Mouse (Mus musculus) lung, postnatal 10 days (tissue): Measurements from ENCODE around the gene Trim62.

ENCODE experiments used
- DNase-seq: peaks from one replicate; pipeline ENCODE4 v3.0.0; 2021

The Trim62 gene

DNA sequence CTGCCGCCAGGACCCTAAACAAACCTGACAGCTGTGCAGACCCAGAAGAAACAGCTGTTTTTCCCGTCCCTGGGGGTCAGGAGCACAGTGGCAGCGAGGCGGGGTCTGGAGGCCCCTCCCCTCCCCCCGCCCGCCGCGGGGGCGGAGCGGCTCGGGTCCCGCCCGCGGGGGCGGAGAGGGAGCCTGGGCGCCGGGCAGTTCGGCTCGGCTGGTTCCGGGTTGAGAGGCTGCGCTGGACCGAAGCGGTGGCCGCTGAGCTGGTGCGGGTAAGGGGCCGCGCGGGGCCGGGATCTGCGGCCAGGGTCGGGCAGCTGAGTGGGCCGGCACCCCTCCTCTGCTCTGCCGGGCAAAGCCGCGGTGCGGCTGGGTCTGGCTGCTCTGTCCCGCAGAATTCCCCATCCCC is at the start of gene Trim62:
Gene Trim62 (plus strand): TSS at position 202 of the 403 bp plus-strand sequence.
- DNase-seq: peak; percentile 87

DNA sequence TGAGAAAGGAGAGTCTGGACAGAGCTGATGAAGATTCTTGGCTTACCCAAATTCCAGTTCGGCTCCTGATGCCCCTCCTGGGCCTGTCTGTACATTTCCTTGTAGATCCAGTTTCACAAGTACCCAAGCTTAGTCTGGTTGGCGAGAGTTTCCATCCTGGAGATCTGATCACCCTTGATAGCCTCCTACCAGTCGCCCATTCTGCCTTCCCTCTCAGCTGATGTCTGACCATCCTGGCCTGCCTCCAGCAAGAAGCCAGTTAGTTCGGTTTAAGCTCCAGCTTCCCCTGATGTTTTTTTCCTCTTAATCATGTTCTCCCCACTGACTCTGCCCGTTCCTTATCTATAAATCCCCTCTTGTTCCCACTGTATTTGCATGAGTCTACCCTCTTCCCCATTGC is 45.2 kb upstream of the Trim62 start:
- DNase-seq: no peak

DNA sequence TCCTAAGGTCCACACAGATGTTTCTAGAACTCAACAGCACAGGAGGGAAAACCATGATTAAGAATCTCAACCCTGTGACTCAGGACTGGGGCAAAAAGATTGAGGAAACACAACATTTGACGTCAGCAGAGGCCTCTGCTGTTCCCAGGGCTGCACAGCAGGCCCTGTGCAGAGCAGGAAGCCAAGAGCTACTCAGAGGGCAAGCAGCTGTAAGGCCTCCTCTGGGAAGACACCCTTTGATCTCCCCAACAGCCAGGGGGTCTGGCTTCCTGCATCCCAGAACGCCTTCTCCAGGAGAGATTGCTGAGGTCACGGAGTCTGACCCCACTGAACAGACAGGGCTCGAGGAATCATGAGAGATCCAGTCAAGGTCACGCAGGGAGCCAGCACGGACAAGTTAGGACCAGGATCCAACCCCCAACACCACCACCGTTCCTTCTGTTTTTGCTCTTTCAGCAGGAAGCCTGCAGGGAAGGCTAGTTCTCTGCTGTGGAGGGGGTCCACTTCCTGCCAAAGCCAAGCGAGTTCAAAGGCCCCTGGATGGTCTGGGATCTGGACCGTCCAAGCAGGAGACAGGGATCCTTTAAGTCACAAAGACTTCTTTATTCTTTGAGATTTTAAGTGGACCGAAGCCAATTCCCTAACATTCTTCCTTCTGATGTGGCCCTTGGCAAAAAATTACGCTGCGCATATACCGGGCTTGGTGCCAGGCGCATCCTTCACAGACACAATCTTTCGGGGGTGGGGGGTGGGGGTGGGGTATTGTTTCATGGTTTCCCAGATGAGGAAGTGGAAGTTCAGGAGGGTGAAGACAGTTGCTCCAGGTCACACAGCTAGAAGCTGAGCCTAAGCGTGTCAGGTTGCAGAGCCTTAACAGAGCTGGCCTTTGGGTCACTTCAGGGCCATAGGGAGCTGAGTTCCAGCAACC is 43.3 kb upstream of the Trim62 start:
- peak; percentile 72 for DNase-seq

DNA sequence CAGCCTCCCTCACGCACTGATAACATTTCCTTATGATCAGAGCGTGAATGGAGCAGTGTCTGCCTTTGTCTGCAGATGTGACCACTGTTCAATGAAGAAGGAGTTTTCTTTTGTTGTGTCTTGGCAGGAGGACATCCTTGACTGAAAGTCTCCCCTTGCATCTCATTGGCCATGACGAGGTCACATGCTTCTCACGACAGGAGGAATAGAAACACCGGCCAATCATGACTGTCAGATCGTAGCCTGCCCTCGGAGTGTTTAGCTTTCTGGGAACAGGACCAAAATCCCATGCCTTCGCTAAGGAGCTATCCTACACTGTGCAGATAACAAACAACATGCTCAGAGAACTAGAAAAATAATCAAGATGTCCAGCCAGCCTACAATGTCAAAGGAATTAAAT is 42.1 kb upstream of the Trim62 start:
- peak; percentile 52 for DNase-seq

DNA sequence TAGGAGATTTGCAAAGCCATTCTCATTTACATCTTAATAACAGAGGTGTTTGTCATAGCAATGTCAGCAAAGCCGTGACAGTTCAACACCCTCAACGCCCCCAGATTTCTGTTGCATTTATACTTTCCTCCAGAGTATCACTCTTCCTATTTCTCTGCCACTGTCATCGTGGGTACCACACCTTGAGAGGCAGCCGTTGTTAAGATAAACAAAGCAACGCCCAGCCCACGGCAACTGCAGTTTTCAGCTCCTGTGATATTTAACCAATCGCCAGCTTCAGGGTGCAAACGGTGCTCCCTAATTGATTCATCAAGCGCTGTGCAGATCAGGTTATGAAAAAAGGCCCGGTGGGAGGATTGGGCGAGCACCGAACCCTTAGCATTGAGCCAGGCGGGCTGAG is 38.8 kb upstream of the Trim62 start:
- no peak for DNase-seq

DNA sequence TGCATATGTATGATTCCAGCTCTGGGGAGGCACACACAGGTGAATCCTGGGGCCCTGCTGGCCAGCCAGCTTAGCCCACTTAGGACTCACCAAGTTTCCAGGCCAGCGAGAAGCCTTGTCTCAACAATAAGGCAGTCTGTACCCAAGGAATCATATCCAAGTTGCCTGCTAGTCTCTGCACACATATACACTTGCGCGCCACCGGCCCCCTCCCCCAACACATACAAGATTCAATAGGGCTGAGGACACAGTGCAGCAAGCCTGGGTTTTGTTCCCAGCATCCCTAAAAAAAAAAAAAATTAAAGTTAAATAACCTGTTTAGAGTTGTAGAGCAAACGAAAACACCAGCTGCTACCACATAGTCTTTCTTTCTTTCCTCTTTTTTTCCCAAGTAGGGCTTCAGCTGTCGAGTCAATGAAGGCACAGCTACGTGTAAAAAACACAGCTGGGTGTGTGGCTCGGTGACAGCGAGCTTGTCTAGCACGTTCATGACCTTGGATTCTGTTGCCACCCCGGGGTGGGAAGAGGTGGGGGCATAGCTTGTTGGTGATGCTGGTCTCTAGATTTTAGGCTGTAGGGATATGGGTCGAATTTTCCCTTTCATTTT is 37.9 kb upstream of the Trim62 start:
- DNase-seq: no peak

DNA sequence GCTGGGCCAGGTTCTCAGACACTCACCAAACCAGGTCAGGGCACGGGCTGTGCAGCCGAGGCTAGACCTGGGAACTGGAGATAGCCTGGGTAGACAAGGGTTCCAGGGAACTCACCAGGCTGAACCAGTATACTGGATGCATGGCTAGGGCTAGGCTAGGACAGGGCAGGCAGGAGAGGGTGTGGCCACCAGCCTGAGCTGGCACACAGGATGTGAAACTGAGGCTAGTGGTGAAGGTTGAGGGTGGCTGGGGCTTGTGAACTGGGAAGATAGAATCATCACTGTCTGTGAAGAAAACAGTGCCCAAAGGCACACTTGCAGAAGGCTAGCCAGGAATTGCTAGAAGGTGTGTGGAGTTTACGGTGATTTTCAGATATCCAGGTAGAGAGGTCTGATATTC is 34.4 kb upstream of the Trim62 start:
- no peak for DNase-seq

DNA sequence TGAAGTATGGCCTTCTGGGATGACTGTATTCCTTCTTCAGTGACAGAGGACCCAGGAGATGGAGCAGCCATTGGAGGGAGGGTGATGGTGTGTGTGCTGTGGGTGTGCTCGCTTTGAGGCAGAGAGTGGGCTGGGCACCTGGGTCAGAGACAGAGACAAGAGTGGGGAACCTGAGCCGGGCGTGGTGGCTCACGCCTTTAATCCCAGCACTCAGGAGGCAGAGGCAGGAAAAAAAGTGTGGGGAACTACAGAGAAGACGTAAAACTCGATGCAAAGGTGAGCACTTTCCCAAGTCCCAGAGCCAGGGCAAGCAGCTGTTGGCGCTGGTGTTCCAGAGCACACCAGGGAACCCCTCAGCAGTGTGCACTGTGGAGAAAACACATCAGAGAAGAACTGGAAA is 33.7 kb upstream of the Trim62 start:
- no peak for DNase-seq

DNA sequence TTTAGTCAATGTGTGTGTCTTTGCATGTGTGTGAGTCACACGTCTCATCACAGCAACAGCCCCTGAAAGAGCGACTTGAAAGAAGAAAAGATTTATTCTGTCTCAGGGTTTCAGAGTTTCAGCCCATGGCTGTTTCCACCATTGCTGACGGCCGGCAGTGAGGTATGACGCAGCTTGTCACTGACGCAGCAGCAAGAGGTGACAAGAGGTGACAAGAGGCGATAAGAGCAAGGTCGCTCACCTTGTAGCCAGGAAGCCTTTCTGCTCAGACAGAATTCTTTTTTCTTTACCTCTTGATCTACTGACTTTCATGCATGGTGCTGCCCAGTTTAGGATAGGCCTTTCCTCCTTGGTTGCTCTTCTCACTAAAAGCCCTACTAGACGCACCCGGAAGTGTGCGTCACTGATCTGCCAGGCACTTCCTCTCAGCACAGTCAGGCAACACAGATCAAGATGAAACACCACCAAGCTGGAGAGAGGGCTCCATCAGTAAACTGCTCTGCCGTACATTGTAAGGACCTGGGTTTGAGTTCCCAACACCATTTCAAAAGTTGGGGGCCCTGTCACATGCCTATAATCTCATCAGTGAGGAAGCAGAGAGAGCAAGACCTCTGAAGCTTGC is 31.0 kb upstream of the Trim62 start:
- DNase-seq: no peak

DNA sequence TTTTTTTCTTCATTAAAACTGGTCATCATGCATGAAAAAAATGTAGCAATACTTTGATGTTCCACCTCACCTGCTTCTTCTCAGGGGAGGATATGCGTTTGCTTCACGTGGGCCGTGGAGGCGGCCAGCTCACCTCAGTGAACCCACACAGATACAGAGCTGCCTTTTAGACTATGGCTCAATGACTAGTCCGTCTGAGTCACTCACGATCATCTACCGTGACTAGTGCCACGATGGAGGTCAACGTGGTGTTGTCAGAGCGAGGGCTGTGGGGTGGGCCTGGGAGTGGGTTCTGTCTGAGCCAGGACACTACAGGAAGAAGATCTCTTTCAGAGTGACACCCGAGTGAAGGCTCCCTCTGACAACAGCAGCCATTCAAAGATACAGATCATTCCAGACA is 30.3 kb upstream of the Trim62 start:
- no peak for DNase-seq

DNA sequence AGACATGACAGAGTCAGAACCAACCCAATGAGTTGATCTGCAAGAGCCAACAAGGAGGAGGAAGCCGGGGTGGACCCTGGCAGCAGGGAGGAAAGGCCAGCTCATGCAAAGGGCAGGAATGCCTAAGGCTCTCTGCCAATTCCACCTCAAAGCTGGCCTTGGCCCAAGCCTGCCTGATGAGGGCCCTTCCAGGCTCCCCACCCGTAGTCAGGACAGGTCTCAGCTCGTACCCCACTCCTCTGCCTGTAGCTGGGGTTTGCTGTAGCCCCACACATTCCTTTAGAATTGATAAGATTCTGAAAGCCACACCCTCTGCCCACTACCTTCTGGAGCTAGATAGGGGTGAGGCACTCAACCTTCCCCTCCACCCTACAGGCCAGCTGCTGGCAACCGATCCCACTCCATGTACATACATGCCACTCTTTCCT is 27.8 kb upstream of the Trim62 start:
- peak; percentile 85 for DNase-seq

DNA sequence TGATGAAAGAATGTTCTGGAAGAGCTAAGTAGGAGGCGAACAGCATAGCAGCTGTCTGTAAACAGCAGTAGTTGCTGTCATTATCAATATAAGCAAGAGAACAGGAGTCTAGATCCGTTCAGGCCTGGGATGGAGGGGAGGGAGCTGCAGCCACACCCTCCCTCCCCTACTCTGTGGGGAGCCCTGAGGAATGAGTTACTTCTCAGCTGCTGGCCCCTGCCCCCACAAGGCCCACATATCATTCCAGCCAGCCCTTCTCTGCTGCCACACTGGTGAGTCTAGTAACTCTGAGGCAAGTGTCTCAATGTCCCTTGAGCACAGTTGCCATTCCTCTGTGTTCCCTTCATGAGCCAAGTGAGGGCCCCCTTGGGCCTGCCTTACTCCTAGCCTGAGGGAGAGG is 26.2 kb upstream of the Trim62 start:
- DNase-seq: no peak

DNA sequence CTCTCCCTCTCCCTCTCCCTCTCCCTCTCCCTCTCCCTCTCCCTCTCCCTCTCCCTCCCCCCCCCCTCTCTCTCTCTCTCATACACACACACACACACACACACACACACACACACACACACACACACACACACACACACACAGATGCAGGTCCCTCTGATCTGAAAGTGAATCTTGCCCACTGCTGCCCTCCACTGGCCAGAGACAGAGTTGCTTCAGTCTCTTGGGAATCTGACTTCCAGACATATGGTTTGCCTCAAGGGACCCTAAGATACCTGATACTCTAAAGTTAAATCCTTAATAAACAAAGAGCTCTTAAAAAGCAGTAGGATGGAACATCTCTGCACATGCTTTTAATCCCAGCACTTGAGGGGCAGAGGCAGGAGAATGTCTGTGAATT is 25.2 kb upstream of the Trim62 start:
- peak; percentile 90 for DNase-seq

DNA sequence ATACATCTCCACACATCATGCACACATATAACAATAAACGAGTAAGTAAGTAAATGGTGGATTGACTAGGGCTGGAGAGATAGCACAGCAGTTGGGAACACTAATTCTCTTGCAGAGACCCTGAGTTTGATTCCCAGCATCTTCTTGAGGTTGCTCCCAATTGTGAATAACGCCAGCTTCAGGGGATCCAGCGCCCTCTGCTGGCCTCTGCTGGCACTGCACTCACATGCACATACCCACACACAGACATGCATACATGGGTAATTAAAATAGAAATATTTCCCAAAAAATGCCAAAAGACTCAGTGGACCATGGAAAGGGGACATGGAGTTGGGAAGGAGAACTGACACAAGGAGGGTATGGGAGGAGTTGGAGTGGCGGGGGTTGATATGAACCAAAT is 24.5 kb upstream of the Trim62 start:
- DNase-seq: no peak

DNA sequence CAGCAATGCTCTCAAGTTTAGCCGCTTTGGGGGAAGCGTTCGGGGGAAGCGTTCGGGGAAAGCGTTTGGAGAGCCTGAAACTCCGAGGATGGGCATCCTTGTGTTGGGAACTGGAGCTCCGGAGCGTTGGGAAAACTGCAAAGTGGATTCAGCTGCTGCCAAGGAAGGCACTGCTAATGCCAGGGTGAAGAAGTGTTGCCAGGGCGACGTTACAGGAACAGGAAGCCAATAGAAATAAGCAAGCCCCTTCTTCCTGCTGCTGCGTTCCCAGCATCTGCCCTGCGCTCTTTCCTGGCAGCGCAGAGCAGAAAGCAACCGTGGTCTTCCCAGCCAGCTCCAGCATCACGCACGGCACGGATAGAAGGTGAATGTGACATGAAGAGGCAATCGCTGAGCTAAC is 10.4 kb upstream of the Trim62 start:
- peak; percentile 31 for DNase-seq

DNA sequence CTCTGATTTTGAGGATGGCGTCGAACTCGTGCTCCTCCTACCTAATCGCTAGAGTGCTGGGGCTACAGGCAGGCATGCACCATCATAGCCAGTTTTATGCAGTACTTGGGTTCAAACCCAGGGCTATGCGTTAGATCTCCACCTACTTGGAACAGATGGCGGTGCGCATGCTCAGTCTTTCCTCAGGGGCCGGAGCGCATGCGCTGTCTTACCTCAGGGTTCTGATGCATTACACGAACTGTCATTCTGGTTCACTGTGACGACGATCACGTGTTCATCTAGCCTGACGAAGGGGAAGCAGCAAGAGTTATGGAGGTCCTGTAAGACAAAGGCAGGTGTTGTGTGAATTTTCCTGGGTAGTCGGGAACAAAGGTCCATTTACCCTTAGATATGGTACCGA is 9.3 kb upstream of the Trim62 start:
- DNase-seq: no peak

DNA sequence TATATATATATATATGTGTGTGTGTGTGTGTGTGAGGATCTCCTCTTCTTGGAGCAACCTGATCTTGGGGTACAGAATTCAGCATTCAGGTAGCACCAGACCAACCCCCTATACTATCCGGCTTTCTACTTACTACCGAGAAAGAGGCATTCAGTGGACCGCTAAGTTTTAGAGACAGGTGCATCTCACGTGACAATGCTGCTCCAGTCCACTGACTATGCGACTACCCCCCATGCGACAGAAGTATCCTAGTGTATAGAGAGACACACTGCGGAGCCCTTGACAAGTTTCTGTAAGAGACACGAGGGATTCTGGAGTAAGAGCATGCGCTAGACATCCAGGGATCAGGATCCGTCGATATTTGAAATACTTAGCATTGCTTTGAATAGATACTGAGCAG is 7.9 kb upstream of the Trim62 start:
- no peak for DNase-seq

DNA sequence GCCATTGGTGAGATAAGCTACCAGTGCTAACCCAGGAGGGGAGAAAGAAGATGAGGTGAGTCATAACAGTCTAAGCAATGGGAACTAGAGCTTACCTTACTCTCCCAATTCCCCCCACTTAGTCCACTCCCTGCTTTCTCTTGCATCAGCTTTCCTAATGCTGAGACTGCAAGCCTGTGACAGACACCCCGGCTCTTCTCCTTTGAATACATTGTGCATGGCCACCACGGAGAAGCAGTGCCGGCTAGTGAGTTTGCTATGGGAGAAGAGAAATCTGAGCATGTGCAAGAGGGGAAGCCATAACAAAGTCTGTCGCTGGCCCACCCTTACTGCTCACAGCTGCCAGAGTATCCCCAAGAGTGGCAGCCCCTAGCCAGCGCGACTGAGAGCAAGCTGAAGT is 5.9 kb upstream of the Trim62 start:
- DNase-seq: no peak

DNA sequence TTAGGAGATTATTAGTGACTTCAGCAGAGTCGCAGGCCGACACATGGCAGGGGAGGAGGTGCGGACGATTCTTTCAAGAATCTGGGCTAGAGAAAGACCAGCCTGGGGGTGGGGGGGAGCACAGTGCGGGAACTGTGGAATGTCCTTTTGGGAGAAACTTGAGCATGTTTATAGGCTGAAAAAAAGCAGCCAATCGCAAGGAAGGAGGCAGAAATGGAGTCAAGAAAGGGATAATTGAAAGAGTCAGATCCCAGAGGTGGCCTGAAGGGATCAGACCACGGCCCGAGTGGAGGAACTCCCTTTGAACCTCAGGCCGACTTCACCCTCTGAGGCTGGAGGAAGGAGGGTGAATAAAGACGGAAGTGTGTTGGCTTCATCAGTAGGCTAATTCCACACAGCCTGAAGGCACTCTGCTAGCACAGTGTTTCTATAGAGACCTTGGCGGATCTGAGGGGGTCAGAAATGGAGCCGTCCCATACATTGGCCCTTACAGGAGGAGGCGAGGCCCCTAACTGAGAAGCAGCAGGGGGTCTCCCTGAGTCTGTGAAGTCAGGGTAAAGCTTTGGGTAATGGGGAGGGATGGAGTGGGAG is 4.4 kb upstream of the Trim62 start:
- no peak for DNase-seq

DNA sequence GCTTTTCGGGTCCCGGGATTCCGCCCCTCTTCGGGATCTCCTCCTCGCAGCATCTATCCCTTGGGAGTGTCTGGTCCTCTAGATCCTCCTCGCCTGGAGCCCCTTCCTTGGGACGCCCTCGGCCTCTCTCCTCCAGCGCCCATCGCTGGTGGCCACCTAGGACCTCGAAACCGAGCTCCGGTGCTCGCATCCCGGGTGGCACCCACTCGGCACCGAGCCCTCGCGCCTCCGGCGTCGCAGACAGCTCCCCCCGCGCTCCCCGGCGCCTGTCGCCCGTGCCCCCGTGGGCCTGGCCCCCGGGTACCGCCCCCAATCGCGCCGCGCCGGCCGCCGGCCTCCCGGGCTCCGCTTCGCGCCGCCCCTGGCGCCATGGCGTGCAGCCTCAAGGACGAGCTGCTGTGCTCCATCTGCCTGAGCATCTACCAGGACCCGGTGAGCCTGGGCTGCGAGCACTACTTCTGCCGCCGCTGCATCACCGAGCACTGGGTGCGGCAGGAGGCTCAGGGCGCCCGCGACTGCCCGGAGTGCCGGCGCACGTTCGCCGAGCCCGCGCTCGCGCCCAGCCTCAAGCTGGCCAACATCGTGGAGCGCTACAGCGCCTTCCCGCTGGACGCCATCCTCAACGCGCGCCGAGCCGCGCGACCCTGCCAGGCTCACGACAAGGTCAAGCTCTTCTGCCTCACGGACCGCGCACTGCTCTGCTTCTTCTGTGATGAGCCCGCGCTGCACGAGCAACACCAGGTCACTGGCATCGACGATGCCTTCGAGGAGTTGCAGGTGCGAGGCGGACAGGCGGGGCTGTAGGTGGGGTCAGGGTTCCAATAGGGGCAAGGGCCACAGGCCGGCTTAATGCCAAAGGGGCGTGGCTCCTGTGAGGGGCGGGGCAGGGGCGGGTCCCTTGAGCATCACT is 676 bp downstream of the Trim62 start:
- peak; percentile 49 for DNase-seq

DNA sequence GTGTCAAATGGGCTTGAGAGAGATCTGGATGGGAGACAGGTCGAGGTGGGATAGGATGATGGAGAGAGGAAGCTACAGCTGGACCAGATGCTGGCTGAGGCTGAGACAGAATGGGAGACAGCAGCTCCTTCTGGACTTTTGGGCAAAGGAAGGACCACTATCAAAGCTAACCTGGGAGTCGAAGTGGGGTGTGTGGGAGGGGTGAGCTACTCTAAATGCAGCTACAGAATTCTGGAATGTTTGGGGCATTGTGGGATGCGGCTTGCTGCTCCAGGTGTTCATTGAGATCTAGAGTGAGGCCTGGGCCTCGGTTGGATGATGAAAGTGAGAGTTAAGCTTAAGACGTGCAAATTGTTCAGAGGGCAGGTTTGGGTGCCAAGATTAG is 1.3 kb downstream of the Trim62 start:
- DNase-seq: no peak

DNA sequence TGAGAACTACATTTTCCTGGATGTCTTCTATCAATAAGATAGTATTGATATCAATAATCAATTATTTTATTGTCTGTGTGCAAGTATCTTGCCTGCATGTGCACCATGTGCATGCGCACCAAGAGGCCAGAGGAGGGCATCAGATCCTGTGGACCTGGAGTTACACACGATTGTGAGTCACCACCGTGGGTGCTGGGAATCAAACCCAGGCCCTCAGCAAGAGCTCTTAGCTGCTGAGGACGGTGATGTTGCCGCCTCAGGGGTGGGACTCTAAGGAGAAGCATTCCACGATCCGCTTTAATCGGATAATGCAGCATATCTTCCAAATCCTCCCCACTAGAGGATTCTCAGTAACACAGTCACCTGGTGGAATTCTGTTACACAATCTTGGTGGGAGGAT is 2.2 kb downstream of the Trim62 start:
- no peak for DNase-seq

DNA sequence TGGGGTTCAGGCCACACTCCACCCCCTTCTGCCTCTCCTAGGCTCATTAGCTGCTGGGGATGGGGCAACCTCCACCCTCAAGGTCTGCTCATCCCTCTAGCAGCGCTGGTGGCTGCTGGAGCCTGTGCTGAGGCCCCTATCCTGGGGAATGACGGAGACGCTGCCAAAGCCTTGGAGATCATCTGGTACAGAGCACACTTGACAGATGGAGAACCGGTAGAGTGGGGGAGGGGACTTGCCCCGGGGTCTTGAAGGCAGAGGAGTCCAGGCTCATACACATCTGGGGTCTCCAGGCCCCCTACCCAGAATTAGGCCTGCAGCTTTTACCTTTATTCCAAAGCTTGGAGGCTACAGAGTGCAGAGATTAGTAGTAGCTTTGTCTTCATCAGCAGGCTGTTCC is 3.2 kb downstream of the Trim62 start:
- DNase-seq: no peak
